Mouse (Mus musculus) cerebellum, postnatal 4 days (tissue): ENCODE data around the gene Krtap11-1.

ENCODE experiments used
- DNase-seq, 2 experiments: peaks; one replicate each; pipeline ENCODE4 v3.0.0; 2022; ENCODE audit warnings: low spot score in 2 of 2, mixed read lengths in 1 of 2

The Krtap11-1 gene

DNA sequence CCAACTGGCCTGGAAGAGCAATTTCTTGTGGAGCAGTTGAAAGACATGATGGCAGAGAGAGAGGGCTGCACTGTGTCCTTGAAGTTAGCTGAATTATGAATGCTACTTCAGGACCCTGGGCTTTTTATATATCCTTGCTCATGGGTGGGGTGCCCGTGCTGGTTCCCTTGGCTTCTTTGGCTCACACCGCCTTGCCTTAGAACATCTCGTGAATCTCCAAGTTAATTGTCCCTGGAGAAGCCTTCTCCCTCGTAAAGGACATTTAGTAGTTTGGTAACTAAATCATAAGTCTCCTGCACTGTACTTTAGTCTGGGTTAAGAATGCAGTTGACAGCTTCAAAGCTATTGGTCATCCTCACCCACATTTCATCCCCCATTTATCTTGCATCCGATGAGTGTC lies at the start of gene Krtap11-1:
Gene Krtap11-1, minus strand, starts transcription at position 101 of the 400 bp plus-strand sequence.
- DNase-seq: no peak

DNA sequence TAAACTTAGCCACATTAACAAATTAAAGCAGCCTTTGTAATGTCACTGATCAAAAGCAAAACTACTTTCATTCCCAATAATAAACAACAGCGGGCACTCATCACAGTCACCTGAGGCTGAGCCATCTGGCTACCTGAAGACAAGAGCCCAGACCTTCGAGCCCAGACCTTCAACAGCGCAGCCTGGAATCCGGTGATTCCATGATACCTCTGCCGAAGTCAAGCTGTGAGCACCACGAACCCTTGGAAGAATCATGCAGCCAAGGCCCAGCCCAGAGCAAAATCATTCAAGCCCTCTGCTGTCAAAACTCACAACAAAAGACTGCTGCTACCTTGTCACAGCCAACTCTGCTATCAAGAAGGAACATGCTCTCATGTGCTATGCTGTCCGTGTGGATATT lies 47.2 kb upstream of the Krtap11-1 start:
- no peak for DNase-seq

DNA sequence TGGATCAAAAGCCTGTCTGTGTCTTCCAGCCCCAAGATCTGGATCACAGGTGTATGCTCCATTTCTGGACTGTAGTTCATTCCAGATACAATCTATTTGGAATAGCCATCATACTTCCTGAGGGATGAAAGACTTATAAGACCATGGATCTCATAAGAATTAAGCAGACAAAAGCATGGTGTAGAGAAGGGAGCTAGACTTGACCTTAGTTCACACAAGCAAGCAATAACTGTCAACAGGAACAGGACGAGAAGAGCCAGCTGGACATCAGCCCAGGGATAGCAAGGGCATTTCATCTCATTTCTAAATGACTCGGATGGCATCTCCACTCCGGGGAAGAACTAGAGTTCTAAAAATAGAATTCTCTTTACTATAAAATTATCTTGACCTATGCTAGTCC lies 46.3 kb upstream of the Krtap11-1 start:
- no peak for DNase-seq

DNA sequence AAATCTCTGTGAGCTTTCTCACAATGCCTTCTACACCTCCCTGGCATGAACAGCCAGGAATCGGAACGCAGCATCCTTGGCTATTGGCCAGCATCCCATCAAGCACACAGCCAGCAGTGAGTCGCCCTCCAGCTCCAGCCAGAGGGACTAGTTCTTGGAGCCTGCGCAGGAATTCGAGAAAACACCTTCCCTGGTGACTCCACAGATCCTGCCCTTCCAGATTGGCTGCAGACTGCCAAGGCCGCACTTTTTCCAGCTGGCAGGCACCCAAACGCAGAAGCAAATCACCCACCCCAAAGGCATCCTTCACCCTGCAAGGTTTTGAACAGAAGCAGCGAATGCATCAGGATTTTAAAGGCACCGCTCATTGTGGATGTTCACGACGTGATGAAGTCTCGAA lies 42.7 kb upstream of the Krtap11-1 start:
- peak; percentile 24 to 32 for DNase-seq

DNA sequence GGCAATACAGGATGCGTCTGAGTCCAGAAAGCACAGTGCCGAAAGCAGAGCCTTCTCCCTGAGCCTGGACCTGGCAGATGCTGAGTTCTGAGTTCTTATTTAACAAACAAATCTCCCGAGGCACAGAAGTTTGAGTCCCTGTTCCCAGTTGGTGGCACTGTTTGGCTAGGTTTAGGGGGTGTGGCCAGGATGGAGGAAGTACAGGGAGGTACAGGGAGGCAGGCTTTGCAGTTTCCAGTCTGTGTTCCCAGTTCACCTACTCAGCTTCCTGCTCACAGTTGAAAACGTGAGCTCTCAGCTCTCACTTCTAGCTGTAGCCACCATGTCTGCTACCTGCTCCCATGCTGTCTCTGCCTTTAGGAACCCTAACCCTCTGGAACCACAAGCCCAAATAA lies 37.8 kb upstream of the Krtap11-1 start:
- DNase-seq: no peak

DNA sequence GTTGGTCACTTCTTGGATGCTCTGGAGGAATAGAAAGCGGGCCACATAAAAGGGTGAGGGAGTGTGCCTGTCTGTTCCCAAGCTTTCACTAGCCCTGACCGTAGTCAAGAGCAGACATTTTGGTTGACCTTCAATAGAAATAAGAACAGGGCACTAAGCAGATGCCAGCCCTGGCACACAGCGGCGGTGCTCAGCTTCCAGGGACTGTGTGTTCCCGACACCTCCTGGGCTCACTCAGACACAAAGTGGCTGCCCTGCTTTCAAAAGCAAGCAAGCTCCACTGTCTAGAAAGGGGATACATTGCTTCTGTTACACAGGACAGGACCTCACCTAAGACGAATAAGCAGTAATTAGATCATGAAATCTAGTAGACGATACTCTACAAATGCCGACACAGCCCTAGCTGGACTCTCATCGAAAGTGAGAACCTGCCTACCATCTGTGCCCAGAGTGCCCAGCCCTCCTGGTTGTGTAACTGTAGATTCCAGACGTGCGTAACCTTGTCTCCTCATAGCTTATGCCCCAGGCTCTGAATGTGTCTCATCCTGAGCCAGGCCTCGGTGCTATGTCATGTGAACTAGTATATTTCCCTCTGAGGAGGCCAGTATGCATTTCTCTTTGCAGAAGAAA lies 37.3 kb upstream of the Krtap11-1 start:
- no peak for DNase-seq

DNA sequence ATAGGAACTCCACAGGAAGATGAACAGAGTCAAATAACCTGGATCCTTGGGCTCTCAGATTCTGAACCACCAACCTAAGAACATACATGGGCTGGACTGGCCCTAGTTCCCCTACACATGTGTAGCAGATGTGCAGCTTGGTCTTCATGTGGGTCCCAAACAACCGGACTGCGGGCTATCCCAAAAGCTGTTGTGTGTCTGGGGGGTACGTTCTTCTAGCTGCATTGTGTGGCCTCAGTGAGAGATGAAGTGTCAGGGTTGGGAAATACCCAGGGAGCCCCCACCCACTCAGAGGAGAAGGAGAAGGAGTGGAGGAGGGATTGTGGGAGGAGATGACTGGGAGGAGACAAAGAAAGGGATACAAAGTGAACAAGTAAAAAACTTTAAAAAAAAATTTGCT lies 36.0 kb upstream of the Krtap11-1 start:
- DNase-seq: no peak

DNA sequence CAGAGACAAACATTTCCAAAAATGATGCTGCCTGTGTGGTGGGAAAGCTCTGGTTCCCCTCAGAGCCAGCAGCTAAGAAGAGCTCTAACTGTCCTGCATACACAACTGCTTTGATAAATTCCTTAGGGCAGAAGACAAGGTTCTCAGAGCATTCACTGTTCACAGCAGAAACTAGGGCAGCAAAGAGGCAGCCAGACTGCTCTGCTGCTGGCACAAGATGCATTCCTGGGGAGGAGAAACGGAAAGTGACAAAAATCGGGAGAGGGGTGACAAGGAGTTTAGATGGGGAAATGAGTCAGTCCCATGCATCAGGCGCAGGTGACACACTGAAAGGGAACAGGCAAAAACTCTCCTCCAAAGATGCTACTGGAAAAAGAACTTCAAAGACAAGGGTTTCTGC lies 16.2 kb upstream of the Krtap11-1 start:
- no peak for DNase-seq

DNA sequence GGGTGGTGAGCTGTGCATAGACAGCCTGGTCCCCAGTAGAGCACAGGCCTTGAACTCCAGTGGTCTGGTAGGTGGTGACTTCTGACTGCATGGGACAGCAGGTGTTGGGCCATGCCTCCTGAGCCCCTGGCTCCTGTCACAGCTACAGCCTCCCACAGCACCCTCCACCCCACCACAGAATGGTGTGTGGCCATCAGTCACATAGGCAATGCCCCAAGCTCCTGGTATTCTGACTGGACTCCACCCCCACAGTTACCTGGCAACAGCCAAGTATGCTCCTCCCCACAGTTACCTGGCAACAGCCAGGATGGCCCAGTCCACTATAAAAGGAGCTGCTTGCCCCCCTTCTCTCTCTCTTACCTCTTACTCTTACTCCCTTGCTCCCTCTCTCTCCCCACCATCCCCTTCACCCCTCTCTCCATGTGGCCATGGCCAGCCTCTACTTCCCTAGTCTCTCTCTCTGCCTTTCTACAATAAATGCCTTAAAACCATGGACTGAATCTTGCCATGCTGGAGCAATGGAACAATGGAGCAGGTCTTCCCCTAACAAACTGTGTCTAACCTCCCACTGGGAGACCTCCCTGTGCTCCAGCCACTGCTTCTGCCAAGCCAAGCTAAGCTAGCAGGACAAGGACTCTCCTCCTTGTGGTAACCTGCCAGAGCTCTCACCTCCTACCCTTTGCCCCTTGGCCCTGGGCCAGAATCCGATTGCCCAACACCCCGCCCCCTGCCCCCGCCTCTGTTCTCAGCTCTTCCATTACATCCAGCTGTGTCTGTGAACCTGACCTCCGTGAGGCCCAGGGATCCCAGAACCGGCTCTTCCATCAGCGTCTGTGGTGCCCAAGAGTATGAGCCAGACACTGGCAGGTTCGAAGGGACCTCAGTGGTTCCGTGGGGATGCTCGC lies 14.9 kb upstream of the Krtap11-1 start:
- no peak for DNase-seq

DNA sequence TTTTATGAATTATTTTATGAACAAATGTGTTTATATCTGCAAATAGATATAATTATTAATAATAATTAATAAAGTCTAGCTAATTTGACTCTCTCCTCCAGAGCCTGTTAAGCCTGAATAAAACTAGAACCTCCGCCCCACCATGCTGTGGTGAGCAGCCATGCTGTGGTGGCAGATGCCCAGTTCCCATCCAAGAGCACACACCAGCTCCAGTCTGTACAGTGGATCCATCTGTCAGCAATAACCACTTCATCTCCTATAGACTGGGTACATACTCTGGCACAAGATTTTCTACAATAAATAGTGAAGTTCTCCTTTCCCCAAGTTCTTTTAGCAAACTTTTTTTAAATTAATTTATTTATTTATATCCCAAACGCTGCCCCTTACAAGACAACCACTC lies 10.7 kb upstream of the Krtap11-1 start:
- no peak for DNase-seq

DNA sequence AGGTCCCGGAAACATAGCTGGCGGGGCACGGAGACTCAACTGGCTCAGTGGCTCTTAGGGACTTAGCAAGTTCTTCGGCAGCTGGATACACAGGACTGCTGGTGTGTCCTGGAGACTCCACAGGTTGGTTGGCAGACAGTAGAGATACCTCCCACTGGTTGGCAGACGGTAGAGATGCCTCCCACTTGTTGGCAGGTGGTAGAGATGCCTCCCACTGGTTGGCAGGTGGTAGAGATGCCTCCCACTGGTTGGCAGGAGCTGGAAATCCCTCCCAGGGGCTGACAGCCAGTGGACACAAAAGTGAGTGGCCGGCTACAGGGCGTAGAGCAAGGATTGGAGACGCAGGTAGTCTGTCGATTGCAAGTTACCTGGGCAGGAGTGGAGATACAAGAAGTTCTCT lies 467 bp downstream of the Krtap11-1 start:
- peak in 1 of 2 experiments; percentile 64 for DNase-seq

DNA sequence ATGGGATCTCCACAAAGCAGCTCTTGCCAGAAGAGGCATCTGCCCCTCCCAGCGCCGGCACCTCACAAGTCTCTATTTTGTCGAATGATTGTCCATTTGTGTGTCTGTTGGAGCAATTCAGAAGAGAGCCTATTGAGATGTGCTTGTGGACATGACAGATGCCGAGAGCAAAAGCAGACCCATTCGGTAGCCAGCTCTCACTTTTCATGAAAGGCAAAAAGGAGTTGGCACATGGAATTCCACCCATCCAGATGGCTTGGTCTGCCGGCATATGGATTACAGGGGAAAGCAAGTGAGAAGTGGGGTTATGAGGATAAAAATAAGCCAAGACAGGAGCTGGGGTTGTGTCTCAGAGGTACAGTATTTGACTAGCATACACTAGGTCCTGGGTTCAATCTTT lies 1.8 kb downstream of the Krtap11-1 start:
- peak in 1 of 2 experiments; percentile 22 for DNase-seq

DNA sequence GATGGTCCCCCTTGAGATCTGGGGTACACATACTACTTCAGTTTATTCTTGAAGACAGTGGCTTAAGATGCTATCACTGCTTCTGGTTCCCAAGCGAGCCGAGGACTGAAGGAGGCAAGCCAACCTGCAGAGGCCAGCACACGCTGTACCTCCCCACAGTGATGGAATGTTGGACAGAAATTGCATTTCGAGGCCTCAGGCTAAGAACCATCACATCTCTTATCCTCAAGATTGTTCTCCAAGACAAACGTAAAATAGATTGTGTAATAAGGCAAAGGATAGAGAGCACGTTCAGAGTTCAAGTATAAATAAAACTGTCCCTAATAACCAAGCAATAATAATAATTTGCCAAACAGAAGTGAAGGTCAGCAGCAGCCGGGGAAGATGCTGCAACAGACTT lies 2.8 kb downstream of the Krtap11-1 start:
- DNase-seq: no peak

DNA sequence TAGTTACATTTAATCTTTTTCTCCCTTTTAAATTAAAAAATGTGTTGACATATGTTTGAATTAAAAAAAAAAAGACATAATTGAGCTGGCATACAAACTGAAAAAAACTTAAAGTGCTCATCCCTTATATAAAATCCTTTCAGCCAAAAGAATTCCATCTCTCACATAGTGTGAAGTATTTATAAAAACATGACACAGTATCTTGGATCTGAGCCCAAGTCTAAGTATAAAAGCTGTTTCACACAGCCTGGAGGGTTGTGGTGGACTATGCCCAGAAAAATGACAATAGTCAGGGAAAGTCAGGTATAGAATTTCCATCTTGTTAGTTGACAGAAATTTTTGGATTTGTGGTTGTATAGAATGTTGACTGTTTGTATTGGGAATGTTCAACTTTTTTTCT lies 20.7 kb downstream of the Krtap11-1 start:
- no peak for DNase-seq

DNA sequence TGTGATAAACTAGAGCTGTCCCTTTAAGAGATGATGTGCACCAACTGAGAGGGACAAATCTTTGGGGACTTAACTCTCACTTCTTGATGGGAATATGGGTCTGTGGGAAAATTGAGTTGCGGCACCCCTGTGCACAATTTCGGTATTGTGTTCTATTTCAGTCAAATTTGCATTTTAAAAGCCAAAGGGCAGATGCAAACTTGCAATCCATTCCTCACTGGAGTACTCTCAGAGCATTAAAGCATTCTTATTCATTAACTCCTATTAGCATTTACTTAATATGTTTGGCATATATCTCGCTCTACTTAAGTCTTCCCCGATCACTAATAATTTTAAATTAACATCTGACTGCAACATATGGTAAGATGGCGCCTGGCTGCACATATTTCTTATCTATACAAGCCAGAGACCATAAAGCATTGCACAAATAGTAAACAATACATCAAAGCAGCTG lies 32.9 kb downstream of the Krtap11-1 start:
- DNase-seq: no peak

DNA sequence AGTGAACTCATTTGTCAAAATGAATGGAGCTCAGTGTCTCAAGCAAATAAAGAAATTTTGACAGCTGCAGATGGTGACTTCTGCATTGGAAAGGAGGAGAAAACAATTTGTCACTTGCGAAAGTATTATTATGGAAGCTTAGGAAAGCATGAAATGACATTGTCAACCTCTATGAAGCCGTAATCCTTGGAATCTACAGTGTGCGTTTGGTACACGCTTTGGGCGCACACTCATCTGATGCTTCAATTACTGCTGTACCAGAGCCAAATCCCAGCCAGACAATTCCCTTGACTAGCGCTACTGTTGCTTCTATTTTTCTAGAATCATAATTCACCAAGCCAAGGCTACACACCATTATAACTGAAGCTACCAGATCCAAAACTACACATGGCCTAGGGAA lies 33.6 kb downstream of the Krtap11-1 start:
- no peak for DNase-seq

DNA sequence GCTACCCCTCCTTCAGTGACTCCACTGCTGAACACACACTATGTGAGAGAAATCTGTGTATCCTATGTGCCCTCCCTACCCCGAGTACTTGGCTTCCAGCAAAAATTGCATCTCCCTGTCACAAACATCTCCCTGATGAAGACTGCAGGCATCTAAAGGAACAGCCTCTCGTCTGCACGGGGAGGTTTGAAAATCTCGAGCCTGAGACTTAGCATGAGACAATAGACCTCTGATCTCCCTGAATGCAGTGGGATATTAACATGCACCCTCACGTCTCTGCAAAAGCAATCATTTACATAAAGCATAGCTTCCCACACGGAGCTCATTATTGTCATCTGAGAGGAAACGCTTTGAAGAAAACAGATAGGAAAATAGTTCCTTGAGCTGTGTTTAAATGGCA lies 40.4 kb downstream of the Krtap11-1 start:
- DNase-seq: no peak

DNA sequence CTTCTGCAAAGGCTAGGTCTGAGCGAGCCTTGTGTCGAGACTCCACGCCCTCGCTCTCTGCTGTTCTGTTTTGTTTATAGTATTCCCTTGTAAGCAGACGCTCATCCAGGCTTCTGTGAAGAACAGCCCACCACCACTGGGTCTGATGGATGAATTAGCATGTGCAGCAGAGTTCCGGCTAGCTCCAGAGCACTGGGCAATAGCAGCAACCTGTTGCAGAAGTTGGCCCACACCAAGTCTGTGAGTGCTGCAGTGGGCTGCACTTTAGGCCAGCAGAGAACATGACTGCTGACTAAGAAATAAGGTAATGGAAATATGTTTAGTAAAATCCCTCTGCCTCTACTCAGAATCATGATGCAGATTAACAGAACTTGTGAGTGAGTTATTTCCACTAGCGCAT lies 41.1 kb downstream of the Krtap11-1 start:
- DNase-seq: no peak

DNA sequence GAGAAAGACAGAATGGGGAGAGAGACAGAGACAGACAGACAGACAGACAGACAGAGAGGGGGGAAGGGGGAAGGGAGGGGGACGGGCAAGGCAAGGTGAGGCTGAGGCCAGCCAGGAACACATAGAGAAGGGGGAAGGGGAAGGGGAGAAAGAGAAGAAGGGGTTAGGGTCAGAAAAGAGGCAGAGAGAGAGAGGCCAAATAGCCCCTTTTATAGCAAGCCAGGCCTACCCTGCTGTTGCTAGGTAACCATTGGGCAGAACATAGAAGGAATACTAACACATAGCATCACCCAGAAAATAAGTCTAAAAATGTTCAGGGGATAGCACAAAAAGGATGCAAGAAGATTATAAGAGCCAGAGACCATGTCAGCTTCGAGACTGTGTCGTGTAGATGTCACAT lies 42.6 kb downstream of the Krtap11-1 start:
- DNase-seq: no peak

DNA sequence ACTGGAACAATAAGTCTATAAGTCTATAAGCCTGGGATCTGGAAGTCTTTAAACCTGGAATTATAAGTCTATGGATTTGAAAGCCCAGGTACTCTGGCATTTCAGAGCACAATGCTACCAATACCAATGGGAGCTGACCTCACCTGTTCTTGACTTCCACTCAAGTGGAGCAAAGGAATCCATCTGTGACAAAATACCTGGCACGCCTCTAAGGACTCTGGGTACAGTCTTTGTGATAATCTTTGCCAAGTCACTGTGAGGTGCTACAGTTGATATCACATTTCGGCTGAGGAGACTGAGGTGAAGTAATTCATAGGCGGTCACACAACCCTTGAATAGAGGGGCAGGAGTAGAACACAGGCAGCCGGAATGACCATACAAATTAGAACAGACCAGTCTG lies 50.0 kb downstream of the Krtap11-1 start:
- no peak for DNase-seq

DNA sequence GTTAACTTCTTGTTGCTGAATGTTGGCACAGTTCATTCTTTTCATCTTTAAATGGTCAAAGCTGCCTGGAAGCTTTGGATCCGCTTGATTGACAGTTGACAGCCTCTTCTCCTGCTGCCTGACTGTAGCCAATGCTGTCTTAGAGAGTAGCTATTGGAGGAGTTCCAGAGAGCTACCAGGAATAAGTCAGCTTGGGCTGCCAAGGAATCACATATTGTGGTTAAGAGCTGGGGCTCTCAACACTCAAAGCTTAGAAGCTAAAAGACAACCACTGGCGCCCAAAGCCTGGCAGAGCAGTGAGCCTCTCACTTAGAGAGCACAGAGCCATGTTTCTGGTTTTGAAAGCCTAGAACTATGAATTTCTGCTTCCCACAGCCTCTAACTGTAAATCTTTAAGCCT lies 50.4 kb downstream of the Krtap11-1 start:
- DNase-seq: no peak
